Mouse (Mus musculus): Measurements from ENCODE around the gene Rgp1.
A peak's percentile ranks its signal among the peaks of the same experiment; 100 is the strongest.
"Not testable (repeated sequence)": the region's sequence is repeated elsewhere in the genome, so short reads cannot be mapped to it uniquely, and the experiment has no call there.

The Rgp1 gene

DNA sequence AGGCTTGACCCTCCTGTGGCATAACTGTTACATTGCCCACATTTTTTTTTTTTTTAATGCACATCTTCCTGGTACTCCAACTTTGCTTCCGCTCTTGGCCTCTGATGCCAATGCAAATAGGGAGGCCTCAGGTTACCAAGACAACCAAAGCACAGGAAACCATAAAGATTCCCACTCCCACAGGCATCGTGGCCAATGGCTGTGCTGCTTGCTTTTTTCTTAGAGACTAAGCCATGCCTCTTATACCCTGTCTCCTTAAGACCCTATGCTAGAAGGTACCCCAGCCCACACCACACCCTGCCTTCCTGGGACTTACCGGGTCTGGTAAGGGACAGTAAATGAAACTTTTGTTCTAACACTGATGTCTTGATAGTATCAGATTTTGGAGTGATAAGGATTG lies 14.9 kb downstream of the Rgp1 start:
- DNase-seq (ENCODE audit: low read depth, low spot score): no peak

DNA sequence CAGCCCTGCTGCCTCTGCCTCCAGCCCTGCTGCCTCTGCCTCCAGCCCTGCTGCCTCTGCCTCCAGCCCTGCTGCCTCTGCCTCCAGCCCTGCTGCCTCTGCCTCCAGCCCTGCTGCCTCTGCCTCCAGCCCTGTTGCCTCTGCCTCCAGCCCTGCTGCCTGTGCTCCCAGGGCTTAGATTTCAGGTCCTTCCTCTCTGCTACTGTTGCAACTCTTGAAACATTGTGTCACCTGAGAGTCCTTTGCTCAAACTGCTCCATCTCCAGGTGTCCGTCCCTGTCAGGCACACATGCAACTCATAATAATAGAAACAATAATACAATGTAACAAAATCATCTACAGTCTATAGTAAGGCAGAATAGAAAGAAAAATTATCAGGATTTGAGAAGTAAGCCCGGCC lies 18.1 kb downstream of the Rgp1 start:
- not testable (repeated sequence) for DNase-seq (ENCODE audit: low read depth, low spot score)

DNA sequence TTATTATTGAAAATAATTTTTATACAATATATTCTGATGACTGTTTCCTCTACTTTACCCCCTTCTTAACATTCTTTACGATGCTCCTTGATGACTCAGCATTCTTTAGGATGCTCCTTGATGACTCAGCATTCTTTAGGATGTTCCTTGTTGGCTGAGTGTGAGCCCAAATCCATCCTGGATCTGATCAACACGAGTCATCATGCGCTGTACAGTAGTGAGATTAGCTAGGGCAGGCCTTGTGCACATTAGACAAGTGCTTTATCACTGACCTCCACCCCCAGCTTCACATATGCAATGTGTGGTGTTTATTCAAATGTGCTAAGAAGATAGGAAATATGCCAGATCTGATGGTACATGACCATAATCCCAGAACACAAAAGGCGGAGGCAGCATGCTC lies 19.7 kb downstream of the Rgp1 start:
- no peak for DNase-seq (ENCODE audit: low read depth, low spot score)

DNA sequence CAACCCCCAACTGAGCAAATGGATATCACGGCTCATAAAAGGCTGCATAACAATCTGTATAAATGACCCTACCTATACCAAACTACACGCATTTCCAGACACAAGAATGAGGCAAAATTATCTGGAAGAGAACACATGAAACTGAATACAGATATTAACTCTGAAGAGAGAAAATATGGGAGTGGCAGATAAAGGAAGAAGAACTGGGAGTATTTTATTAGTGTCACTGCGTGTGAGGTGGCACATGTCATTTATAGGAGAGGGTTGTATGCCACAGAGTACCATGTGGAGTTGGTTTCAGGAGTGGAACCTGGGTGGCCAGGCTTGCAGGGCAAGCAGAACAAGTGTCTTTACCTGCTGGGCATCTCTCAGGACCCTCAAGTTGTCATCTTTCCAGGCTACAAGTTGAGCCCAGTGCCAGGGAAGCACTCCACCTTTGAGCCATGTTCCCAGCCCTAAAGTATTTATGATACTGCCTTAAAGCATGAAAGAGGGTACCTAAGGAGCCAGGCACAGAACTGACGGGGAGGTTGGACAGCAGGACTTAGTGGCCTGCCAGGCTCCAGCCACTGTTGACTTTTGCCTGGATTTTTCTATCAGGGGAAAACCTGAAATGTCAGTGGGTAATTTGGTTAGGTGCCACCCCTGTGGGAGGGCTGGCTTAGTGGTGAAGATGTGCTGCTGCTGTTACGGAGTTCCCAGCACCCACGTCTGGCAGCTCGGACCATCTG lies 20.3 kb downstream of the Rgp1 start:
- DNase-seq (ENCODE audit: low read depth, low spot score): no peak

DNA sequence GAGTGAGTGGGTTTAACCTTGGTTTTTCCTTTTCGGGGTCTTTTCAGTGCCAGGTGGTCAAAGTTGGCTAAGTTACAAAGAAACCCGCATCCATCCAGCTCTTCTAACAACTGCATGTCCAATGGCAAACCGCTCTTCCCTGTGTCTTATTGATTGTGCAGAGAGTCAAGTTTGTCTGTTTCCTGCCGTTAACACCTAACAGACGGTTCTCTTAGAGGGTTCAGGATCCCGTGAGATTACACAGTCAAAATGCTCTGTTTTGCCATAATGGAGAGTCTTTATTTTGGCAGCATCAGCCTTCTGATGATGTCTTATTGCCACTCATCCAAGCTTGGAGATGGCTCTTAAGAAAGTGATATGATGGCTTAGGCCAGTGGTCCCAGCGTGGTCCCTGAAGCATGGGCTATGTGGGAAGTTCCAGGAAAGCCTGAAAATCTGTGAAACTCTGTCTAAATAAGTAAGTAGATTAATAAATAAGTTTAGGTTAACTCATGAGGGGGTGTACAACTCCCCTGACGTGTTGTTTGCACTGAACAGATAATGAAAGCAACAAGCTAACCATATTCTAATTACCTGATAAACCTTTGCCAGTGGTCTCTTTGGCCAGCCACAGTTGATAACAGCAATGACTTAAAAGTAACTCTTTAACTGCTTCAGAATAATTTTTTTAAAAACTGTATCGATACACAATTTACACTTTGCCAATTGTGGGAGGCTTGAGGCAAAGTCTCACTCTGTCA lies 21.9 kb downstream of the Rgp1 start:
- DNase-seq (ENCODE audit: low read depth, low spot score): no peak

DNA sequence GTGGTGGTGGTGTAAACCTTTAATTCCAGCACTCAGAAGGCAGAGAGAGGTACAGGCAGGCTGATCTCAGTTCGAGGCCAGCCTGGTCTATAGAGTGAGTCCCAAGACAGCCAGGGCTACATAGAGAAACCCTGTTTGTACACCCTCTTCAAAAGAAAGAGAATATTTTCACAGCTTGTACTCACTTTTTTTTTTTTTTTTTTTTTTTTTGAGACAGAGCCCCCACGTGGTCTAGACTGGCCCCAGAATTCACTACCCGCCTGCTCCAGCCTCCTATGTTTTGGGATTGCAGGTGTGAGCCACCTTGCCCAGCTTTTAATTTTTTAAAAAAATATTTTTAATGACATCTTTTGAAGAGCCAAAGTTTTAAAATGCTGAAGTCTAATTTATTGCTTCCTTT lies 25.6 kb downstream of the Rgp1 start:
- DNase-seq (ENCODE audit: low read depth, low spot score): no peak

DNA sequence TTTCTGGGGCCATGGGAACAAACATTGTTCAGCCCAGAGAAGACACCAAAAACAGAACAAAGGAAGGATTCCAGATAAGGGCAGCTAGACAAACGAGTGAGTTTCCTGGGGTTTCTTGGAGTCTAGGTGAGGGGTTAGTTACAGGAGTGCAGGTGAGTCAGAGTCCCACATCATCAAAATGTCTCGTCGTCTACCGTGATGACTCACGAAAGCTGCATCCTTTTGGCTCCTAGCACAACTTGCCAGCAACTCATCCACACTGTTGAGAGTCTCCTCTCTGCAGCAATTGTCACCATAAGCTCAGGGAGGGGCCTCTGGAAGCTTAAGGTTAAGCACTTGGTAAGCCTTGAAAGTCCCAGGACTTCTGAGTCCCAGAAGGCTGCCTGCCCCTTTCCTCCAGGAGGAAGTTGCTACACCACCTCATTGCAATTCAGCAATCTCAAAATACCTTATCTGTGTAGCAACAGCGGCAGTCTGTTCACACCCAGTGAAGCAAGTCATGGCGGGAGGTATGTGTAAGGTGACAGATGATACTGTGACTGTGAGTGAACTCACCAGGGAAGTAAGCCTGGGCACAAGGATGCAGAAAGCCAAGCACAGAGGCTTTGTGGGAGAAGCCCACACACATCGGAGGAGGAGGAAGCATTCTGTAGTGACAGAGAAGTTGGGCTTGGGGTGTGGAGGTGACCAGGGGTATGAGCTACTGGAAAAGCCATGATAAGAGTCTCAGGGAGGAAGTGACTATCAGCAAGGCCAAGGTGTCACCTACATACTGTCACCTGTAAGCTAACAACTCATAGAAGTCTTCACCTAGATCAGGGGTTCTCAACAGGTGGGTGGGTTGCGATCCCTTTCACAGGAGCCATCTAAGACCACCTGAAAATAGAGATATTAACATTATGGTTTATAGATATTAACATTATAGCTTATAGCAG lies 26.5 kb downstream of the Rgp1 start:
- no peak for DNase-seq (ENCODE audit: low read depth, low spot score)

DNA sequence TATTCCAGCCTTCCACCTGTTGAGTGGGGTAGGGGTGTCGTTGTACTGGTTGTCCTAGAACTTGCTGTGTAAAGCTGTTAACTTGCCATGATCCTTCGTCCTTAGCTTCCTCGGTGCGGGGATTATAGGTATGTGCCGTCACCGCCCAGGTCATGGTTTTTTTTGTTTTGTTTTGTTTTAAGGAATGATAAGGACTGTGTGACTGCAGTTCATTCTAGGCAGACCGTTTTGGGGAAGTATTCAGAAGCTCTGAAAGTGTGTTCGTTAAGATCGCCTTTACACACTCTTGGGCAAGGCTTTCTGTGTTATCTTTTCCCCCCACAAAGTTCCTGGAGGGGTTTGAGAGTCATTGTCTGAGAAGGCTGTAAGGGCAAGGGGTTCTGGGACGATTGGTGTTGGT lies 34.0 kb downstream of the Rgp1 start:
- no peak for DNase-seq (ENCODE audit: low read depth, low spot score)

DNA sequence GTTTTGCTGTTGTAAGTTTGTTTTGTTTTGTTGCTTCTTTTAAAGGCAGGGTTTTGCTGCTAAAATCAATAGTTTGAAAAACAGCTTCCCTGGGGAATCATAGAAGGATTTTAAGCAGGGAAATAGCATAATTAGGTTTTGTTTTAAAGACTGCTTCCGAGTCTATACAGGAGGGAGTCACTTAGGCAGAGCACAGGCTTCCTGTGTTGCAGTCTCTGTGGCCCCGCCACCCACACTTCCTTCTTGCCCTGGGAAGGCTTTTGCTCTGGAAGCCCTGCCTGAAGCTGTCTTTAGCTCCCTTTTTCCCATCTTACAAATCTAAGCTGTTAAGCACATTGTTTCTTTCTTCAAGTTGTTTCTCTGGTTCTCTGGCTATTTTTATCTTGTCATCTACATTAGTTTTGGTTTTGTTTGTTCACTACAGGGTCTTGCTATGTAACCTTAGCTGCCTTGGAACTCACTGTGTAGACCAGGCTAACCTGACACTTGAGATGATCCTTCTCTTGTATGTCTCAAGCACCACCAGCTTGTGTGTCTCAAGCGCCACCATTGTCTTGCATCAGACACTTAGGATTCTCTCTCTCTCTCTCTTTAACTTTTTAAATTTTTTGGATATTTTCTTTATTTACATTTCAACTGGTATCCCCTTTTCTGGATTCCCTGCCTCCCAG lies 34.7 kb downstream of the Rgp1 start:
- peak; percentile 20 for DNase-seq (ENCODE audit: low read depth, low spot score)

DNA sequence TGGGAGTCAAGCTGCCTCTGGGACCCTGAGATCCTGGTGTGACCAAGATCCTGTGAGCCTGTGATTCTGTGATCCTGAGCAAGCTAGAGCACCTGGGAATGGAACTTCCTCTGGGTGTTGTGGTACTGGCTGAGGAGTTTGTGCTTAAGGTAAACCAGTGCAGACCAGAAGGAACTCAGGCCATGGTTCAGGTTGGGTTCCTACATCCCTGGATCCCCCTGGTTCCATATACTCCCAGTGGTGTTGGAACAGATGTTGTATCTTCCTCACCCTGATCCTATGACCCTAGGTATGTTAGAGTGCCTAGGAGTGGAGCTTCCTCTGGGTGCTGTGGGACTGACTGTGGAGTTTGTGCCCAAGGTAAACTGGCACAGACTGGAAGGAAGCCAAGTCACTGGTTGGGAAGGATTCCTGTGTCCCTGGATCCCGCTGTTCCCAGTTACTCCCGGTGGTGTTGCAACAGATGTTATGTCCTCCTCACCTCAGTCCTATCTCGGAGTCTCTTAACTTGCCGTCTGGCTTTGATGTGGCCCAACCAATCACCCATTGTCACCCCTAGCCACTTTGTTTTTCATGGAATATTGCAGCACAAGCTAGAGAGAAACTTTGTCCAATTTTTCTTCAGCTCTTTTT lies 41.7 kb downstream of the Rgp1 start:
- no peak for DNase-seq (ENCODE audit: low read depth, low spot score)

DNA sequence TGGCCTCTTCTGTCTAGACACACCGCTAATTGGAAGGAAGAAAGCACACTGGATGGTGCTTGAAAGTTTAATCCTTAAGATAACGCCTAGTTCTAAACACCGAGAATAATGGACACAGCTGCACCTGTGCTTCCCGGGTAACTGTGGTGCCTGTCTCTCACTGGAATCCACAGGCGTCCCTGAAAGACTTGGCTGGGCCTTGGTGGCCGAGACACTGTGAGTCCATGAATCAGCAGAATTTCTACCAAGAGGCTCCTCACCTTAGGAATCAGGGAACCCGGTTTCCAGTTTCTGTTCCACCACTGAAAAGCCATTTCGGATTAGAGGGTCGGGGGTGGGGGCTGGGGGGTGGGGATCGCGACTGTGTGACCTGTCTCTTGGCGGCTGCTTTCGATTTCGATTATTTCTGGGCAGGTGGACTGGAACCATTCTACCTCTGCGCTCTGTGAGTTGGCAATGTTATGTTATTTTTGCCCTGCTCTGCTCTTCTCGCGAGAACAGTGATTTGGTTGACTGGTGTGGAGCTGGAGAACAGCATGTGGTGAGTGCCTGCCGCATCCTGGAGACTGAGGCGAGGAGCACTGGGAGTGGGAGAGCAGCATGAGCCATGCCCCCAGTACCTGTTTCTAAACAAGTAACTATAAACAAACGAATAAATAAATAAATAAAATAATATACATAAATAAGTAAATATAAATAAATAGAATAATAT lies 50.7 kb downstream of the Rgp1 start:
- DNase-seq (ENCODE audit: low read depth, low spot score): no peak

DNA sequence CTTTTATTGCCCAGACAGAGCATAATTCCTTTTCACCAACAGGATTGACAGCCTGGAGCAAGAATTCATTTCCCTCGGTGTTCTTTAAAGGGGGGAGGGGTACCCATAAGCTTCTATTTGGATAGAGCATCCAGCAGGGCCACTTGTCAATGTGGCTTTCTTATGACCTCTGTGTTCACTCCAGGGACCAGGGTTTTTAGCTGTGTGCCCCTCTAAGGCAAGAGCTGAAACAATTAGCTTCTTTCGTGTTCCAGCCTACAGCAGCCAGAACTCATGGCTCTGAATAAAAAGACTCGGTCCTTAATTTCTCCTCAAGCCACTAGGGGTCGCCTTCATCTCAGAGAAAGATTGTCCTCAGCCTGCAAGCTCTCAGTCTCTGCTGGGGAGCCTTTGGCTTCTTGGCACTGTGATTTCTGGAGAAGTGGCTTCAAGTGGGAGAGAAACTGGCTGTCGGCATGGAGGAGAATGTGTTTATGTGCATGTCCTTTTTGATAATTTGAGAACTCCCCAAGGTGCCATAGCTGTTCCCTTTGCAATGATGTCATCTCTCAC lies 51.6 kb downstream of the Rgp1 start:
- peak; percentile 84 for DNase-seq (ENCODE audit: low read depth, low spot score)

DNA sequence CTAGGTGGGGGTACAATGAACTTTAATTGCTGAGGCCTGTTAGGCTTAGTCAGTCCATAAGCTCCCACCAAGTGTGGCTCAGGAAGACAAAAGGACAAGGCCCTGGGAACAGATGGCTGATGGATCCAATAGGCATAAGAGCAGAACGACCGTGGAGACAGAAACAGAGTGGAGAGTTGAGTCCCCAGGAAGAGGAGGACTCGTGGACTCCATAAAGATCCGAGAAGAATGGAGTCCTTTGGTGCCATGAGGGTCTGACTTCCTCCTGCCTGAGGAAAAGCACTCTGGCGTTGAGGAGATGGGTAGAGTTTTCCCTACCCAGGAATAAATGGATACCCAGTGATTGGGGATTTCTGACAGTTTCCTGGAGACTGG lies 52.1 kb downstream of the Rgp1 start:
- DNase-seq (ENCODE audit: low read depth, low spot score): no peak

DNA sequence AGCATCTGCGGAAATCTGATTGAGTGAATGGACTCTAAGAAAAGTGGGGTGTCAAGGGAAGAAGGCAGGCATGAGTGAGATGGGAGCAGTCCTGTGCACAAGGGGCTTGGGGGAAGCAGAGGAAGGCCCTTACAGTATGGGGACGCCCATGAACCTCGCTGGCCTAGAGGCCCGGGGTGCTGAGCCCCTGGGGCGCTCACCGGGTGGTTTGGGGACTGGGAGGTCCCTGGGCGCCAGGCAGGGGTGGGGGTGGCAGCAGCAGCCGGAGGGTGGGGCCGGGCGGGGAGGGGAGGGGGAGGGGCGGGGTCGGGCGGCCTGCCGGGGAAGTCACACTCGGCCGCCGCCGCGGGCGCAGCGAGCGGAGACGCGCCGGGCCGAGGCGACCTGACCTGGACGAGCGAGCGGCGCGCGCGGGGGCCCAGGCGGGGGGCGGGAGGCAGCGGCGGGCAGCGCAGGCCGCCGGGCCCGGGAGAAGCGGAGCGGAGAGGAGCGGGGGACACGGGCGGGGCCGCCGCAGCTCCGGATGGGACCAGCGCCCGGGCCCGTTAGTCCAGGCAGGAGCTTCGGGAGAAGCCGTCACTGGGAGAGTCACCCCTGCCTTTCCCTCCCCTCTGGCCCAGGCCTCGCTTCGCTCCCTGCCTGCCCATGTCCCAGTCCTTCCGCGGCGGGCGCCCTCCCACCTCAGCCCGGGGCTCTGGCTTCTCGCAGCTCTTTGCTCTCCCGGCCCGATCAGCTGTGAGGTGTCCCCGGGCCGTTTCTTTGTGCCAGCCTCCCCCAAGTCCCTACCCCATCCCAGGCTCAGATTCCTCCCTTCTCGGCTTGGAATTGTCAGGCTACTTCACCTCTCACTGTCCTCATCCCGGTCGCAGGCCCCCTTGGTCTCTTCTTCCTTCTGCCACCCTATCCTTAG lies 52.8 kb downstream of the Rgp1 start, which contains the start of gene Npr2:
Gene Npr2, plus strand, starts transcription at position 890 of the 910 bp plus-strand sequence.
- DNase-seq (ENCODE audit: low read depth, low spot score): no peak

DNA sequence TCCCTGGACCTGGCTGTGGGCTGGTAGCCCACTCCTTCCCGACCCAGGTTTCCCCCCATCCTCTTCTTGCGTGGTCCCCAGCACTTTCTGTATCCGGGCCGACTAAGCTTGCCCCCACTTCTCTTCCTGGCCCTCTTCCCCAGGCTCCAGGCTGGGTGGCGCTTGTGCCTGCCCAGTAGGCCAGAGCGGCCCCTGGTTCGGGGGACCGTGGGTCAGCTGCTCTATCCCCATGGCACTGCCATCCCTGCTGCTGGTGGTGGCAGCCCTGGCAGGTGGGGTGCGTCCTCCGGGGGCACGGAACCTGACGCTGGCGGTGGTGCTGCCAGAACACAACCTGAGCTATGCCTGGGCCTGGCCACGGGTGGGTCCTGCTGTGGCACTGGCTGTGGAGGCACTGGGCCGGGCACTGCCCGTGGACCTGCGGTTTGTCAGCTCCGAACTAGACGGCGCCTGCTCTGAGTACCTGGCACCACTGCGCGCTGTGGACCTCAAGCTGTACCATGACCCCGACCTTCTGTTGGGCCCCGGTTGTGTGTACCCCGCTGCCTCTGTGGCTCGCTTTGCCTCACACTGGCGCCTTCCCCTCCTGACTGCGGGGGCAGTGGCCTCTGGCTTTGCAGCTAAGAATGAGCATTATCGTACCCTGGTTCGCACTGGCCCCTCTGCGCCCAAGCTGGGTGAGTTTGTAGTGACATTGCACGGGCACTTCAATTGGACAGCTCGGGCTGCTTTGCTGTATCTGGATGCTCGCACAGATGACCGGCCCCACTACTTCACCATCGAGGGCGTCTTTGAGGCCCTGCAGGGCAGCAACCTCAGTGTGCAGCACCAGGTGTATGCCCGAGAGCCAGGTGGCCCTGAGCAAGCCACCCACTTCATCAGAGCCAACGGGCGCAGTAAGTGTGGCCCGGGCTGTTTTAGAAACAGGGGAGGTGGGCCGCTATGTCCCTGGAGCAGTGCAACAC lies 53.7 kb downstream of the Rgp1 start:
- DNase-seq (ENCODE audit: low read depth, low spot score): no peak

DNA sequence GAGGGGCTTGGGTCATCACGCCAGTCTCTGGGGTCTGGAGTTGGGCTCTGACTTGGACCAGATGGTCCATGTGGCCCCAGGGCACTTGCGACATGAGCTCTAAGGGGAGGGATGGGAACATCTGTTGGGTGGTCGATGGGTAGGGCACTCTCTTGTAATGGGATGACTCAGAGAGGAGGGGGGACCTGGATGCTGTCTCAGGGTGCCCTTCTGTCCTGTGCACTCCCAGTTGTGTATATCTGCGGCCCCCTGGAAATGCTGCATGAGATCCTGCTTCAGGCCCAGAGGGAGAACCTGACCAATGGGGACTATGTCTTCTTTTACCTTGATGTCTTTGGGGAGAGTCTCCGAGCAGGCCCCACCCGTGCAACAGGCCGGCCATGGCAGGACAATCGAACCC lies 54.8 kb downstream of the Rgp1 start:
- no peak for DNase-seq (ENCODE audit: low read depth, low spot score)

DNA sequence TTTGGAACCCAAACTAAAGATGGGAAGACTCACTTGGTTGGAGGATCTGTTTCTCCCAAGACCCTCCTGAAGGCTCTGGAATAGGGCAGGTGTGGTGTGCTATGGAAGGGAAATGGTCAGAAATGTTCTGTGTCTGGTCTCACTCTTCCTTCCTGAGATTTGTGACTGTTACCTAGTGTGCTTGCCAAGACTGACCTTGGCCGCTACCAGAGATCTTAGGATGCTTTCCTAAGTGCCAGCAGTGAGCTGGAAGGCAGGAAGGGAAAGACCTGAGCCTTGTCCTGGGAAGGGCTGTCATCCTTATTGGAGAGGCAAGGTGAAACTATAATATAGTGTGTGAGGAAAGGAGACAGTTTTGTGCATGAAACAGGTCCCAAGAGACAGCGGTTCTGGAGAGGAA lies 55.2 kb downstream of the Rgp1 start:
- no peak for DNase-seq (ENCODE audit: low read depth, low spot score)

All from CD4-positive, CD25-positive, alpha-beta regulatory T cell, adult 2 months (primary cell).